Mouse (Mus musculus) left cerebral cortex, adult 2 months (tissue): ENCODE data around the gene Tgm4. TPM values are rescaled to one million over a fixed set of nuclear protein-coding genes. Genes with fewer than 3 reads are reported as not detected.
A peak's percentile ranks its signal among the peaks of the same experiment; 100 is the strongest.

ENCODE experiments used
- DNase-seq, 2 experiments: peaks; one replicate each; pipeline ENCODE4 v3.0.0; 2021 to 2022; ENCODE audit warnings: low spot score in 2 of 2, mixed read lengths in 1 of 2; ENCODE audit errors: extremely low spot score in 1 of 2
- H3K27ac ChIP-seq: fragments of 200-600 bp; 2 replicates; pipeline ENCODE4 v1.8.1; 2022
- H3K4me3 ChIP-seq: fragments of 200-600 bp; 2 replicates; pipeline ENCODE4 v1.8.1; 2022
- CTCF ChIP-seq: fragments of 200-600 bp; IDR thresholded peaks from 2 replicates; pipeline ENCODE4 v1.8.1; 2022; ENCODE audit warnings: antibody characterized with exemption, mild to moderate bottlenecking, moderate library complexity
- intact Hi-C: fragments of 180-260 bp; cut with DNase I; formaldehyde crosslinking; loops from one replicate; pipeline ENCODE4 v1.15.1; 2025
- long read RNA-seq, 2 experiments: library from polyadenylated mRNA; stranded (forward); transcript quantifications; one replicate each; pipeline ENCODE4 v2.0.0; 2021; ENCODE audit warnings: borderline mapping rate in 2 of 2
- total RNA-seq, 2 experiments: library from RNA; stranded (reverse); gene quantifications; 2 replicates each; pipeline ENCODE4 v1.2.3; 2021

The Tgm4 gene
- total RNA-seq: 1 to 10 TPM; 1.8 to 2.6 TPM
- long read RNA-seq, experiment 1, partial matches to known transcripts: 0 of 1 reads
- long read RNA-seq, experiment 1, other reads (novel, unspliced or antisense): 1 of 1 reads
- long read RNA-seq, experiment 2, partial matches to known transcripts: 0 of 2 reads
- long read RNA-seq, experiment 2, other reads (novel, unspliced or antisense): 2 of 2 reads

DNA sequence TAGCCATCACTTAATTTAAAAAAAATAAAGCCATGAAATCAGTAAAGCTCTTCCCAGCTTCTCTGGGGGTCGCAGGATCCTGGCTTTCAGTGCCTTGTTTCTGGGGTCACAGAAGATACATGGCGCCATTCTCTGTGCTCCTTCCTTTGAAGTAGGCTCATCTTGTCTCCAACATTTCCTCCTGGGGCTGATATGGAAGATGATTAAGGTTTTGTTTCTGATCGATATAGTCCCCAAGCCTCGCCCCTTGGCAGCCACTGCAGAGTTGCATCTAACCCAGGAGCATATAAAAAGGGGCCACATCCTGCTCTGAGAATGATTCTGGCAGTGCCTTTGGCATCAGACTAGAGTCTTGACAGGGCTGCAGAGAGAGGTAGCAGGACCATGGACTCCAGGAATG lies at the start of gene Tgm4:
TSS of gene Tgm4 (plus strand) at position 301 of the 400 bp plus-strand sequence.
- intact Hi-C loops: no loop called here
- Histone ChIP-seq H3K27ac (no peak within 1 kb of the TSS), H3K4me3 (no peak within 1 kb of the TSS)
- no peak for DNase-seq
- no peak for TF ChIP-seq CTCF

DNA sequence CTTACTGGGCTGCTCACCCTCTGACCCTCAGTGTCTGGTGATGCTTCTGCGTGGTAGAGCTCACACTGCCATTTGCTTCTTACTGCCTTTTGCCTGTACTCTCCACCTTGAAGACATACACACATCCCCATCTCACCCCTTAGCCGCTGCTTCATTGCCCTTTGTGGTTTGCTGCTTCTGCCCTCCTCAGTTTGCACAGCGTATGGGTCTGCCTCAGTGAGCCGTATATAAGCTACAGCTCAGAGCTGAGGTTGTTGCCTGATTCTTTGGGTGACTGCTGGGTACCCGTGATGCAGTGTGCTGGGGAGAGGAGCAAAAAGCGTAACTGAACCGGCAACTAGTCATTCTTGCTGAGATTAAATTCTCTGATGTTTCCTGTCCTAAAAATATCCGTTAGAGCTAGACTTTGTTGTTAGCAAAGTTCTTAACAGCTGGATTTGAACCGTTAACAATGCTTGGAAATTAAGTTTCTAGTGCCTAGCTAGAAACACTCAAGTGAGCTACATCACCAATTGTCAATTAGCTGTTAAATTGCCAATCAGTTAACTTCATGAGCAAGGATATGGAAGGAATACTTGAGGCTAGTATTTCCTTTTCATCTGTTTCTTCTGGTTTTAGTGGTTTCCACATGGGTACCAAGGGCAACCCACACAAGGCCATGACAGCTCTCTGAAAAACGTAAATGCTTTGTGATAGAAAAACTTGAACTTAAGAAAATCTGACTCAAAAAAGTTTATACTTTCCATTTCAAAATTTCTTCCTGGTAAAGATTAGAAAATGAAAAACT lies 35.9 kb upstream of the Tgm4 start:
- TF ChIP-seq CTCF: no peak
- Histone ChIP-seq H3K4me3 (no peak overlapping the region), H3K27ac (no peak overlapping the region)
- intact Hi-C loops: no loop called here
- no peak for DNase-seq

DNA sequence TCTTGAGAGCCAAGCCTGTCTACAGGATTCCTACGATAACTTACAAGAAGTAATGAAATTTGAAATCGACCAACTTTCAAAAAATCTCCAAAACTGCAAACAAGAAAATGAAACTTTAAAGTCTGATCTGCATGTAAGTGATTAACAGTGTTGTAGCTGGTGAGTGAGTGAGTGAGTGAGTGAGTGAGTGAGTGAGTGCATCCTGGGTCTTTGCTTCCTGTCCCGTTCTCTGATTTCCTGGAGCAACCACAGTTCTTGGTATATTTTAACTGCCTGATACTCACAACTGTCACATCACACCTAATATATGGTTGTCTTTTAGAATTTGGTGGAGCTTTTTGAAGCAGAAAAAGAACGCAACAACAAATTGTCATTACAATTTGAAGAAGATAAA lies 35.3 kb upstream of the Tgm4 start:
- intact Hi-C loops: no loop called here
- H3K4me3 ChIP-seq: no peak overlapping the region
- no peak overlapping the region for H3K27ac ChIP-seq
- no peak for DNase-seq
- no peak for TF ChIP-seq CTCF

DNA sequence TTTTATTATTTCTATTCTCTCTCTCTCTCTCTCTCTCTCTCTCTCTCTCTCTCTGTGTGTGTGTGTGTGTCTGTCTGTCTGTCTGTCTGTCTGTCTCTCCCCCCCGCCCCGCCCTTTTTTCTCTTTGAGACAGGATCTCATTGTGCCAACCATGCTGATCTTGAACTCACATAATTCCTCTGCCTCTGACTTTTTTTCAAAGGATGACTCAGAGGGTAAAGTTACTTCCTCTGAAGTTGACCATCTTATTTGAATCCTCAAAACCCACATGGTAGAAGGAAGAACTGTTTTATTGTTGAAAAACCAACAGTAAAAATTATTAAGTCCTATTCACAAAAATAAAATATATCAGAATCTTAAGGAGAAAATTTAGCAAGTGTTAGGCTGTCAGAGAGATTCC lies 29.8 kb upstream of the Tgm4 start:
- no peak overlapping the region for H3K27ac ChIP-seq
- H3K4me3 ChIP-seq: no peak overlapping the region
- no peak for DNase-seq
- TF ChIP-seq CTCF: no peak
- intact Hi-C loops: no loop called here

- intact Hi-C loops: no loop called here
Measured at GRCm38 (mm10) chr9:123006071-123006470, 28.5 kb upstream of the Tgm4 start.

GRCm38 (mm10) chr9:123020995-123021631 lies 13.4 kb upstream of the Tgm4 start, which contains the start of gene Tmem42:
Tmem42 (plus strand) TSS chr9:123021326.
- H3K27ac ChIP-seq: peak within 1 kb of the TSS; percentile 95
- TF ChIP-seq CTCF: no peak
- intact Hi-C loops: loop anchor here (1.0 kb wide), 1 partner anchor 71 kb away; the partner anchor contains the start of gene 1110059G10Rik
- H3K4me3 ChIP-seq: peak within 1 kb of the TSS; percentile 94
- DNase-seq: peak; percentile 85 to 86

More at GRCm38 (mm10) chr9:123006071-123006470, 28.5 kb upstream of the Tgm4 start:
- TF ChIP-seq CTCF: peak; percentile 41
- Histone ChIP-seq H3K27ac (no peak overlapping the region), H3K4me3 (no peak overlapping the region)
- DNase-seq: no peak

GRCm38 (mm10) chr9:123021636-123022379 lies 12.7 kb upstream of the Tgm4 start:
- DNase-seq: peak; percentile 14 to 19
- no peak; the same call in 1 of the 2 replicates for TF ChIP-seq CTCF
- H3K4me3 ChIP-seq: peak overlapping the region; percentile 94
- intact Hi-C loops: loop anchor here (1.0 to 2.0 kb wide), 2 partner anchors 72 to 91 kb away; partner anchors contain the start of genes 1110059G10Rik, Exosc7 and Zdhhc3
- H3K27ac ChIP-seq: no peak overlapping the region

- H3K27ac ChIP-seq: no peak overlapping the region
- no peak overlapping the region for H3K4me3 ChIP-seq
- no peak for DNase-seq
- no peak for TF ChIP-seq CTCF
- intact Hi-C loops: no loop called here
Measured at GRCm38 (mm10) chr9:123024201-123024600, 10.3 kb upstream of the Tgm4 start.

DNA sequence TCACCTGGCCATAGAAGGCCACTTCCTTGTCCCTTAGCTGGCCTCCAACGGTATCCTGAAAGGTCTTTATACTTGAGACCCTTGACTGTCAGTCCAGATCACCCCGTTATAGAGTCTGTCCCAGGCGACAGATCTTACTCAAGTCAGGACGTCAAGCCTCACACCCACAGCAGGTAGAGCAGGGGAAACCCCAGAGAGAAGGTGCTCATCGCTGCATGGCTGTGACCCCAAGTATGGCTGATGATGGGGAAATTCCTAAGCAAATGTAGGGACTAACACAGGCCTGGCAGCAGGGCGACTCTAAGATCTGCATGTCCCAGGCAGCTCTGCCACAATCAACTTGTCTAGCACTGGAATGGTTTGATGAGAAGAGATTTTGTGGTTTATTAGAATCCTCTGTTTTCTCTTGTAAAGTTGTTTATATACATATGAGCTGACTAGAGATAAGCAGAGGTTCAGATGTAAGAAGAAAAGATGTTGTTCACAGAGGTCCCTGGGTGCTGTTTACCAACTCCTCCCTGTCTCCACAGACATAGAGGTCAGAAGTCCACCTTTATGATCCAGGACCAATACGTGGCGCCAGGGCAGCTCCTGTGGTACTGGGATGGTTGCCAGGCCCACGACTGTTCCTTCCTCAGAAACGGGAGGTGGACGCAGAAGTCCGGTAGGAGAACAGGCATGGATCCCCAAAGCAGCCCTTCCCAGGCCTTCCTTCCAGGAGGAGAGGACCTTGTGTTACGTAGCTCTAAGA lies 2.9 kb upstream of the Tgm4 start:
- H3K4me3 ChIP-seq: no peak overlapping the region
- no peak overlapping the region for H3K27ac ChIP-seq
- no peak for DNase-seq
- intact Hi-C loops: no loop called here
- no peak for TF ChIP-seq CTCF

DNA sequence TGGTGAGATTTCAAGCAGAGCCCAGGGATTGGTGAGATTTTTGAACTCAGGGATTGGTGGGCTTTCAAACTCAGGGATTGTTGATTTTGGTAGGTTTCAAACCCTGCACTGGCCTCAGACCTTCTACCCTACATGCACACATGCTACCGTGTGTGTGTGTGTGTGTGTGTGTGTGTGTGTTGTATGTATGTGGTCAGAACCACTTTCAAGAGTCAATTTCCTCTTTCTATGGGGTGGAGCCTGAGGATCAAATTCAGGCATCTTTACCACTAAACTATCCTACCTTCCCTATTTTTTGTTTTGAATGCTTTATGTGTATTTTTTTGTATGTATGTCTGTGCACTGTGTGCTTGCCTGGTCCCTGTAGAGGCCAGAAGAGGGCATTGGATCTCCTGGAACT lies 13.1 kb downstream of the Tgm4 start:
- no peak overlapping the region for H3K4me3 ChIP-seq
- intact Hi-C loops: no loop called here
- no peak for DNase-seq
- no peak for TF ChIP-seq CTCF
- H3K27ac ChIP-seq: no peak overlapping the region

DNA sequence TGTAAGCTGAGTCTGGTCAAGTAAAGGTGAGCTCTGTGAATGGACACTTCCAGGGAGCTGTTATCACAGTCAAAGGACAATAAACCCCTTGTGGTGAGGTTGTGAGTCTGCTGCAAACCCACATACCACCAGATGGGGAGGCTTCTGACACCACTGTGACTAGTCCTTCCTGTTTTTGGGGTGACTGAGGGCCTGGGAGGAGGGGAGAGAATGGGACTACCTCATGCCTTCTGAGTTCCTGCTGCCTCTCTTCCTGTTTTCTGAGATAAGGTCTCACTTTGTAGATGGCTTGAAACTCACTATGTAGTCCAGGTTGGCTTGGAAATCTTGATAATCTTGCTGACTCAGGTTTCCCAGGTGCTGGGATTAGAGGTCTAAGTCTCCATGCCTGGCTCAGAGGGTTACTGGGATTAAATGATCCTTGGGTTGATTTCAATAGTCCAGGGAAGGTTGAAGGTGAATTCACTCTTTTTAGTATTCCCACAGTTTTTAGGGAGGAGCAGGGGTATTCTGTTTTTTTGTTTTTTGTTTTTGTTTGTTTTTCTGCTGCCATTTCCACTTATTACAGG lies 24.3 kb downstream of the Tgm4 start:
- DNase-seq: no peak
- intact Hi-C loops: no loop called here
- Histone ChIP-seq H3K27ac (no peak overlapping the region), H3K4me3 (no peak overlapping the region)
- no peak for TF ChIP-seq CTCF
